Mouse (Mus musculus) retina, postnatal 7 days (tissue): ENCODE data around the gene Ptrh1.
A peak's percentile ranks its signal among the peaks of the same experiment; 100 is the strongest.

Source experiments
- DNase-seq: peaks from one replicate; pipeline ENCODE4 v3.0.0-alpha.2; 2012; ENCODE audit warnings: low read depth, low spot score

The Ptrh1 gene

DNA sequence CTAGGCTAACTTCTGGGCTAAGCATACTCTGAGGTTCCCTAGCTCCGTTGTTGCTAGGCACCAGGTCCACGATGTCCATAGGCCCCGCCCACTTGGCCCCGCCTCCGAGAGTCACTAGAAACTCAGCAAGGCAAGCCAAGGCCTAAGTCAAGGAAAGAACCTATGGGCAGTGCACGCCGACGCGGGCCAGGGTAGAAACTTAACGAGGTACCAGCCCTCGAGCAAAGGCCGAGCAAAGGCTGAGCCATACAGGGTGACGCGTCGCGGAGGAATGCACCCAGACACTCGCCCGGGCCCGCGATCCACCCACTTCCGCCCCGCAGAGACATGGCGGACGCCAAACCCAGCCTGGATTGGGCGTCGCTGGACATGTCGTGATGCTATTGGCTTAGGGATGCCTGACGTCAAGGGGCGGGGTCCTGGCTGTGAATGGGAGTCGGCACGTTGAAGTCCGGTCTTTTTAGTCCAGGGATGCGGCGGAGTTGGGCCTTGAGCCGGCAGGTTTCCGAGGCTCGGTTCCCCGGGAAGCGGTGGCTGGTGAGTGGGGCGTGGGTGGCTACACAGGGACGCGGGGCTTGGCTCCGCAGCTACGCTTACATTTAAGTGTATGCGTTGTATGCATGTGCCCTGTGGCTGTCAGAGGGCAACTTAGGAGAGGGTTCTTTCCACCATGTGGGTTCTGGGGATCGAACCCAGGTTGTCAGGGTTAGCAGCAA, at the start of gene Ptrh1, which contains the start of gene Ttc16:
TSS of gene Ptrh1 (plus strand) at position 428 of the 716 bp plus-strand sequence.
TSS of gene Ttc16 (minus strand) at position 275 of the 716 bp plus-strand sequence.
- DNase-seq = peak; percentile 95

DNA sequence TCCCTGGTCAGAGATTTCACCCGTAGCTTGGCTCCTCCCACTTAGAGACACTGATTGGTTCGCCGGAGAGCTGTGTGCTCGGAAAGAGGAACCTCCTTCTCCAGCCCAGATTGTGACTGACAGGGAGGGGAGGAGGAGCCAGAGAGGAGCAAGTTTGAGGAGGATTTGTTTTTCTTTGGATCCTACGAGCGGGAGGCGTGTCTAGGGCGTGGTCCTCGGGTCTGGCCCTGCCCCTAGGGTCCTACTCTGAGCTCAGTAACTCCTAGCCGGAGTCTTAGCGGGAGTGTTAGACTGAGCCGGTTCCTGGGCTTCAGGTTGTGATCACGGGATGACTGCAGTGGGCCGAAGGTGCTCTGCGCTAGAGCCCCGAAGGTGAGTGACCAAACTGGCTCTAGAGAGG, 48.2 kb upstream of the Ptrh1 start:
- peak; percentile 85 for DNase-seq

GRCm38 (mm10) chr2:32728463-32728862, 47.1 kb upstream of the Ptrh1 start:
- no peak for DNase-seq

DNA sequence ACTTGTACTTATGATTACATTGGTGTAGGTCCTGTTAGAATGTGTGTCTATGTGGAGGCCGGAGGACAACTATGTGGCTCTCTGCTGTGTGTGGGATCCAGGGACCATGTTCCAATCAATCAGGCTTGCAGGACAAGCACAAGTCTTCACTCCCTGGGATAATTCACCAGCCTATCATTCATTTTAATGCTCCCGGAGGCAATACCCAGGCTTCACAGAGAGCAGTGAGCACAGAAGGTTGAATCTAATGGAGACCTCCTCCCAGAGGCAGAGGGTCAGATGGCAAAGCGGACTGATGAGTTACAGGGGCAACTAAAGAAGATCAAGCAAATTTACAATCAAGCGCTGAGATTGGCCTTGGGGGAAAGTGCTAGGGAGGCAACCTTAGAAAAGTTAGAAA, 46.0 kb upstream of the Ptrh1 start:
- no peak for DNase-seq

DNA sequence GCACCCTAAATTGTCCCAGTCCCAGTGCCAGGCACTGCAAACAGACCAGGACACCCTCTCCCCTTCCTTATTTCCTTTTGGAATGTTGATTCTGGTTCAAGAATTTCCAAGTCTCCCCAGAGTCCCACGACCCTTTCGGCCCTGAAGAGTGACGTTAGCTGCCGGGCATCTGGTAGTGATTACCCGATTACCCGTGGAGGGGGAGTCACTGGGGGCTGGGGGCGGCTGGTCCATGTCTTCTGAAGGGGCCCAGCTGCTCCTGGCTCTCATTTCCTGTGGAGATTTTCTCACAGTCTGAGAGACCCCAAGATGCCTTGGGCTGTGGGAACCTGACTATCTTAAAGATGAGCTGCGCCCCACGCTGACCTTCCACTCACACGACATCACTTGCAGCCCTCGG, 44.7 kb upstream of the Ptrh1 start:
- DNase-seq = no peak

DNA sequence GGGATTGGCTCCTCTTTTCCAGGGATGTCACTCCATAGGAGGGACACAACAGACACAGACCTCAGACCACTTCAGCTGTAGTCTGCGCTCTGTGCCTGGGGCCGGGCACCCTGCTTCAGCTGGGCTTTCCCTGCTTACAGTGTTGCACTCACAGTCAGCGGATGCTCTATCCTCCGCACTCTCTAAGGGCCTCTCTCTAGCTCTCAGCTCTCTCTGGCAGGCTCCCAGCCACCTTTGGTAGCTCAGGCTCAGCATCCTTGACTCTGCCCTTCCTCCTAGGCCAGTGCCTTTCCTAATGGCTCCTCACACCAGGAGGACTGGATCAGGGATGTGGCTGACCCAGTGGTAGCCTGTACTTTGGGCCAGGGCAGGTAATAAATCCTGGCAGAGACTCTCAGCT, 43.7 kb upstream of the Ptrh1 start:
- DNase-seq = no peak

DNA sequence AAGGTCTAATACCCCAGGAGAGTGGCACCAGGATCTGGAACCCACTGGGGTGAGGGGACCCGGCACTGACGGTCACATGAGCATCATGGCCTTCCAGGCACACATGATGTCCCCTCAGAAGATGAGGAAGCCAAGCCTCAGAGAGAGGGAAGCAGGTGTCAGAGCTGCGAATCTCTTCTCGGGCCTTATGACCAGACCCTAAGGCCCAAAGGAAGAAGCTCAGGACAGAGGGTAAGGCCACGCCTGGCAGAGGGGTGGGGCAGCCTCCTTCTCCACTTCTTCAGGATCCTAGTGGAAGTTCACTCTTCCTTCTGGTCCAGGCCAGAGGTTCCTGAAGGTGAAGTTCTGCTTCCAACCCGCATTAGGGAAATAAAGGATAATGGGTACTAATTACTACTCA, 42.9 kb upstream of the Ptrh1 start:
- no peak for DNase-seq

DNA sequence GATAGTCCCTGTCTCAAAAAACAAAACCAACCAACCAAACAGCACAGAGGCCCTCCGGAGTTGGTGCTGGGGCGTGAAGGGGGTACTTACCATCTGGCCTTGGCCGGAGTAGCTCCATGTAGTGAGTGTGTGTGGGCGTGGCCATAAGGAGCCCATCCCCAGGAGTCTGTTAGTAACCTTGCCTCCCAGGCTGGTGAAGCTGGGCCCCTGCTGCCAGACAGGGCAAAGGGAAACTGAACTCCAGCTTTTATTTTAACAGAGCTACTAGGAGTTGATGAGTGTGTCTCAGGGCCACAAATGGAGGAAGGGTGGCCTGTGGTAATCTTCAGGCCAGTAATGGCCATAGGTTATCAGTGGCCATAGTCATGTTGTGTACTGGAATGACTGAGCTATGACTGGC, 41.1 kb upstream of the Ptrh1 start:
- no peak for DNase-seq

DNA sequence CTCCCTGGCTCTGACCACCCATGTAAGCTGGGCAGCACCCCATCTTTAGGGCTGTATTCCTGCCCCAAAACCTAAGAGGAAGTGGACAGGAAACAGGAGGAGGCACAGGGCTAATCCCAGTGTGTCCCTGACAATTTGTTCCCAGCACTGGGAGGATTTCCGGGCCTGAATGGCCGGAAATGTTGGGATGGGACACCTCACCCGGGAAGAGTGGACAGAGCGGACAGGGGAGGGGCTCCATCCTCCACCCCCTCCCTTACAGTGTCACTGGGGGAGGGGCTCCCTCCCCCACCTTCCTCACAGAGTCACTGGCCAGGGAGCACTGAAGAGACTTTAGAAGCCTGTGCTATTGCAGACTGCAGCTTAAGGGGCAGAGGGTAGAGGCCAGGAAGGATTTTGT, 40.7 kb upstream of the Ptrh1 start:
- no peak for DNase-seq

DNA sequence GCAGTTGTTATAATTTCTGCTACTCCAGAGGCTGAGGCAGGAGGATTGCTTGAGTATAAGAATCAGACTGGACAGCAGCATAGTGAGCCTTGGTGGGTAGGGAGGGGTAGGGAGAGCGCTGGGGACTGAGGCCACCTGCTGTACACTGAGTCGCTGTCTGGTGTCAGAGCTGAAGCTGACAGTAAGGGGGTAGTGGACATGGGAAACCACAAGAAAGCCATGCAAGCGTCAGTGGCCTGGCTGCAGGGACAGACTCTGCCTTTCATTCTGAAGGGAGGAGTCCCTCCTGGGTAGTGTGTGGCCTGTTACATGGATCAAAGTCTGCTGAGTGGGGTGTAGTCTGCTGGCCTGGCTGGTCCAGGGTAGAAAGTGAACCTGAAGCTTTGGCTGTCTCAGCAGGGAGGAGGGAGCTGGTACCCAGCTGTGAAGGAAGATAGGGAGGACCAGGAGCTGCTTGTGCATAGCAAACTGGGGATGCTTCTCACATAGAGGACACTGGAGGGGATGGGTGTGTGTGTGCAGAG, 39.2 kb upstream of the Ptrh1 start:
- no peak for DNase-seq

GRCm38 (mm10) chr2:32737008-32737407, 38.6 kb upstream of the Ptrh1 start:
- no peak for DNase-seq

- no peak for DNase-seq
Measured at GRCm38 (mm10) chr2:32739311-32739710, 36.3 kb upstream of the Ptrh1 start.

DNA sequence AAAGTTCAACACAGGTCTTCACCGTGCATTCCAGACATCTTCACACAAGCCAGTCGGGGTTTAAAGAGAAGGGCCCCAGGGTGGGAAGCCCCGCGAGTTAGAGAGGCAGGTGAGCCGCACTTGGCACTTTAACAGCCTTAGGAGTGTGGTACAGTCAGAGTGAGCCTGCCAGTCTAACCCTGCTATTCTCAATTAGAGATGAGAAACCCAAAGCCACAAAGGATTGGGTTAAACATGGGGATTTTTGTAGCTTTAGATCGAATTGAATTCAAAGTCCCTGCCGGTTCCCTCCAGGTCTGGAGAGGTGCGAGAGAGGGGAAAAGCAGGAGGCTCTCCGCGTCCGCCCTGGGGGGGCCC, 34.7 kb upstream of the Ptrh1 start, which contains the start of gene 6330409D20Rik:
TSS of gene 6330409D20Rik (minus strand) at position 101 of the 357 bp plus-strand sequence.
- no peak for DNase-seq

DNA sequence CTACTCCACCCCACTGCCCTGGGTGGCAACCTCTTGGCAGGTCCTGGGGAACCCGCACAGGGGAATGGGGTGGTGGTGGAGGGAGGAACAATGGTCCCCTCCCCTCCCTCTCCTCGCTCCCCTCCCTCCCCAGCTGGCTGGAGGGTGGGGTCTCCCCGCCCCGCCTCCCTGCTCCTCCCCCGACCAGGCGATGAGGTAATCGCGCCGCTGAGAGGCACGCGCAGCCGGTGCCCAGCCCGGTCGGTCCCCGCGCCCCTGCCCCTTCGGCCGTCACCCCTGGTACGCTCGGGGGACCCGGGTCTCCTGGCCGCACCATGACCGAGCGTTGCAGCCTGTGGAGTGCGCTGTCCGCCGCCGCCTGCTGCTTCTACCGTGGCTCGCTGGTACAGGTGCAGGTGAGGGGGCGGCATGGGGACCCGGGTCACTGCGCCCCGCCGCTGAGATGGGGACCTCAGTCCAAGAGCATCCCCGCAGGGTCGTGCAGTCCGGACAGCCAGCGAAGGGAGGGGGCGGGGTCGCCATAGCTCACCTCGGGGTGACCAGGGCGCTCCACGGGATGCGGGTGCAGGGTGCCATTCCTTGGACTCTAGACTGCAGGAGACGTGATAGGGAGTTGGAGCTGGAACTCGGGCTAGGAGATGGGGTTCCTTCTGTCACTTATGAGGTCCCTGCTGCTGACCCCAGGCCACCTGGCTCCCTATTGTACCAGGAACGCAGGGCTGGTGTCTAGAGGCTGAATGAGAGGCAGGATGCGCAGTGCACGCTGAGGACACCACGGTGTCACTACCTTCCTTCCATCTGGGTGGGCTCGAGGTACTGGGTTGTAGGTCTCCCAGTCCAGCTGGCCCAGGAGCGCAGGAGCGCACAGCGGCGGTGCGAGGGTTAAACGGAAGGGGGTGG, 34.1 kb upstream of the Ptrh1 start:
- no peak for DNase-seq

GRCm38 (mm10) chr2:32742173-32742531, 33.4 kb upstream of the Ptrh1 start:
- DNase-seq = no peak

DNA sequence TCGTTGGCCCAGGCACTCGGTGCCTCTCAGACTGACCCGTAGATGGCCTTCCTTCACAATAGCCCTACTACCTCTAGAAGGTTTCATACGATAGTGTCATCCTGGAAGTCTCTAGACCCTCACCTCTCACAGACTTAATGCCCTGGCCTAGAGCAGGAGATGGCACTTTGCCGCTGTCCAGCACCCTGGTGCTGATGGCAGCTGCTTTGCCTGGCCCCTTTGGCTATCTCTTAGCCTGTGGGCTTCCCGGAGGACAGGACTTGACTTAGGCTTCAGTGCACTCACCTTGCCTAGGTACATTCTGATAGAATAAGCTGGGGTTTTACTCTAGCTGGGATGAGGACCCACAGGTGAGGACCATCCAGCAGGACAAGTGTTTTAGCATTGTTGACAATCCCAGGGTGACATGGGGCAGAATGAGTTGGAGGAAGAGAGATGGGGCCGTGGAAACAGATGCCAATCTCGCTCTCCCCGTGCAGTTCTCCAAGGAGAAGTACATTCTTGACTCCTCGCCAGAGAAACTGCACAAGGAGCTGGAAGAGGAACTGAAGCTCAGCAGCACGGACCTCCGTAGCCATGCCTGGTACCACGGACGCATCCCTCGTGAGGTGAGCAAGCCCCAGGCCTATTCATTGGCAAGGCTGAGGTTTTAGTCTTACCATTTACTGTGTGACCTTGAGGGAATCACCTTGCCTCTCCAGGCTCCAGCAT, 31.2 kb upstream of the Ptrh1 start:
- DNase-seq = no peak

GRCm38 (mm10) chr2:32749082-32749481, 26.5 kb upstream of the Ptrh1 start:
- no peak for DNase-seq

DNA sequence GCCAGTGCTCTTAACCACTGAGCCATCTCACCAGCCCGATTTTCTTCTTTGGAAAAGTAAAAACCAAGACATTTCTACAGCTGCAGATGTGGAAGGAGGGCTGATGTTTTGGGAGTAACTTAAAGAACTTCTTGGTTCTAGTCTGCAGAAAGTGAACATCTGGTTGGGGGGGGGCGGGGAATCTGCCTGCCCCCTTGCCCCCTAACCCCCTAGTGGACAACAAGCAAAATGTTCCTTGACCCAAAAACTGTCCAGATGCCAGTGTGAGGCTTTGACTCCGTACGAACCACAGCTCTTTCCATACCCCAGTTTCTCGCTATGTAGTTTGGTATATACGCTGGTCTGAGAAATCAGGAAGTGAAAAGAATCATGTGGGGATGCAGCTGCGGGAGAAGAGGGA, 25.4 kb upstream of the Ptrh1 start:
- DNase-seq = no peak

DNA sequence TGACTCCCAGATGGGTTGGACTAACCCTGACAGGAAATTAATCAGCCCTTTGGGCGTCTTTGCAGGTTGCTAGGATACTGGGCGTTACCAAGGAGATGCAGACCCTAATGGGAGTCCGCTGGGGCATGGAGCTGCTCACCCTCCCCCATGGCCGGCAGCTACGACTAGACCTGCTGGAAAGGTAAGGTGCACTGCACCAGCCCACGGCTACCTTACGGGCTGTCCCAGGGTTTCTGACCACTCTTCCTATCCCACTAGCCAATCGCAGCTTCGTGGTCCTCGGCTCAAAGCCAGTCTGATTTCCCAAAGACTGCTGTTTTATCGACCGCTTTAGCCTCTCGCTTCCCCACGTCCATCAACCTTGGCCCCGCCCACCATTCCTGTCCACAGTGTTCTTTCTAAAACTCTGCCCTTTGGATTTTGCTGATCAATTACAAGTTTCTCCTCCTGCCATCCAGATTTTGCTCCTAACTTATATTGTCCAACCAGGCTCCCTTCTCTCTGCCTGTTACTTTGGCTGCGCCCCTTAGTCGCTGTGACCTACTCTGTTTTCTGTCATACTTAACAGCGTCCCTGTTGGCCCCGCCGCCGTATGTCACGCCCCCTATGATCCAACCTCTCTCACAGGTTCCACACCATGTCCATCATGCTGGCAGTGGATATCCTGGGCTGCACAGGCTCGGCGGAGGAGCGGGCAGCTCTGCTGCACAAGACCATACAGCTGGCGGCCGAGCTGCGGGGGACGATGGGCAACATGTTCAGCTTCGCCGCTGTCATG, 24.5 kb upstream of the Ptrh1 start:
- peak; percentile 70 for DNase-seq

DNA sequence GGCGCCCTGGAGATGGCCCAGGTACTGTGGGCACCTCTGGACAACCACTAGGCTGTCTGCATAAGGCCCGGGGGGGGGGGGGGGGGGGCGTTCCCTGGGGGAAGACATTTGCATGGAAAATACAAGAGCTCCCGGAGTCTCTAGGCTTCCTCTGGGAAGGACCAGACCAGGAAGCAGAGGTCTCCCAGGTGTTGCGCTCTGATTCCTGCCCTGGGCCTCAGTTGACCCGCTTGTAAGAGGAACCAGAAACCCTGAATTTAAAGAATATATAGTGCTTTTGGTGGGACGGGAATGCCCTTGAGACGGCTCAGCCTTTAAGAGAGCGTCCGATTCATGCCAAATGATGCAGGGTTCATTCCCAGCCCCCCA, 23.9 kb upstream of the Ptrh1 start:
- DNase-seq = no peak

GRCm38 (mm10) chr2:32752181-32752580, 23.4 kb upstream of the Ptrh1 start:
- no peak for DNase-seq
